Mouse (Mus musculus): ENCODE measurements at regions not wholly inside any gene's neighbourhood (a gene's known extent, or its start where the extent isn't known, plus 50 kb on each side); places are given as distances from the start of the nearest gene placed in this dataset.

DNA sequence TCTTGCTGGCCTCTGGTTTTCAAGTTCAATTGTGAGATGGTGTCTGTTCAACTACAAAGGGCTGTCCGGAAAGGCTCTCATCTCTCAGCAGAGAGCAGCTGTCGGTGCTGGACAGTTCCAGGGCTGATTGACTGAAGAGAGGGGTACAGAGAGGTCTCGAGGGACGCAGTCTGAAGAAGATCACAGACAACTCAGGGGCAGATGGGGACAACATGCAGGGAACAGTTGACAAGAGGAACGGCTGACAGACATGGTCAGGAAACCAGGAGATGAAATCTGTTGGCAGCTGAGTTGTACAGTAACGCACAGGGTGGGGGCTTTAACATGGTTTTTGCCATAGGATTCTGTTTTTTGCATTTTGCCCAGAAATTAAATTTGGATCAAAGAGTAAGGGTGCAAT lies 84.5 kb upstream of the Nectin1 start:
- no peak overlapping the region for H3K4me3 ChIP-seq (ENCODE audit: low read depth, low read length)
- no peaks in the 10 kb centered on the region for H3K27me3 ChIP-seq (ENCODE audit: insufficient read depth, low read length)
- no peak overlapping the region for H3K27ac ChIP-seq (ENCODE audit: low read depth)
- no peaks in the 10 kb centered on the region for H3K9me3 ChIP-seq (ENCODE audit: low read depth, low read length)
- ATAC-seq (ENCODE audit: insufficient read depth): no peak
- no peaks in the 10 kb centered on the region for H3K4me1 ChIP-seq (ENCODE audit: insufficient read depth)
- H3K9ac ChIP-seq: no peak overlapping the region
- TF ChIP-seq CTCF (IDR thresholded peaks at IDR 0.05; ENCODE audit: low read depth): no peak
- WGBS: 44% methylated on average over 6 of the region's 6 CpGs
- H3K4me2 ChIP-seq: no peak overlapping the region
- H3K36me3 ChIP-seq (ENCODE audit: insufficient read depth): no peaks in the 10 kb centered on the region
- DNase-seq: no peak

DNA sequence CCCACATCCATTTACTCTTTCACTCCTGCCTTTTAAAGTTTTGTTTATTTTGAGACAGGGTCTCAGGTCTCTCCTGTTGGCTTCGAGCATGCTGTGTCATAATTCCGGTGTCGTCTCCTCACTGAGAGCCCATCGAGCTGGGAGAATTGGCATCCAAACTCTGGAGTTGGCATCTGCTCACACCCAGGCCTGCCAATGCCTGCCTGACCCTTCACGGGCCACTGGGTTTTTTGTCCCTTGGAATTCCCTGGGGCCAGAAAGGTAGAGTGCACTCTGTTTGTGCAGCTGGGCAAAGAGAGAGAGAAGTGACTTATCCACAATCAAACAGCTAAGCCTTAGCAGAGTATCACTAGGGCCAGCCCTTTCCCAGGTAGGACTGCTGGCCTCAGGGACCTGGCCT lies 83.6 kb upstream of the Nectin1 start:
- no peak overlapping the region for H3K4me2 ChIP-seq
- H3K9me3 ChIP-seq (ENCODE audit: low read depth, low read length): no peaks in the 10 kb centered on the region
- no peak overlapping the region for H3K9ac ChIP-seq
- no peak for TF ChIP-seq CTCF (IDR thresholded peaks at IDR 0.05; ENCODE audit: low read depth)
- ATAC-seq (ENCODE audit: insufficient read depth) (no peak), DNase-seq (no peak)
- no peak overlapping the region for H3K4me3 ChIP-seq (ENCODE audit: low read depth, low read length)
- no peaks in the 10 kb centered on the region for H3K27me3 ChIP-seq (ENCODE audit: insufficient read depth, low read length)
- H3K36me3 ChIP-seq (ENCODE audit: insufficient read depth): no peaks in the 10 kb centered on the region
- 58% methylated on average over 5 of the region's 5 CpGs for WGBS
- no peaks in the 10 kb centered on the region for H3K4me1 ChIP-seq (ENCODE audit: insufficient read depth)
- H3K27ac ChIP-seq (ENCODE audit: low read depth): no peak overlapping the region

DNA sequence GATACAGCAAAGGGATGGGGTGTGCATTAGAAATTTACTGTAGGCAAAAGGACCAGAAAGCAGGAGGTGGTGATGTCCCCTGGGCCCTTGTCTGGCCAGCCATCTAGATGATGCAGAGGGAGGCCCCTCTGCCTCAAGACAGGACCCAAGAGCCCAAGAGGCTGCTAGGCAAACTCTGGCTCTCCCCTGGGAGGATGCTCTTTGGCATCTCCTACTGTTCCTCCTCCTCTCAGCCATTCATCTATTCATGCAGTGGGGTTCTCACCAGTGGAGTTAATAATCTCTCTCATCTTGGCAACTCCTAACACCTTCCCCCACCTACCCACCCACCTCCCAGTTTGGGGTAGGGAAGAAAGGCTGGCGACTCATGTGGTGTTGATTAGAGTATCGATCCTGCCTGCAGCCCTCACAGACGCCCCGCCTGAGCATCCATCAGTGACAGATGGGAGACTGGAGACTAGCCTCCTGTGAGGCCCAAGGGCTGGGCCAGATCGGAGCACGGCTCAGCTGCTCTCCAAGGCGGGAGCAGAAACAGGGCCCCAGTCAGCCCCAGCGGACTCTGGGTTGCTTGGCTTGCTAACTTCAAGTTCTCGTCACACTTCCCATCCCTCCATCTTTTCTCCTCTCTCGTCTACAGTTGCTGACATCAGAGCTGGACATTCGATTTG lies 82.8 kb upstream of the Nectin1 start:
- no peak for TF ChIP-seq CTCF (IDR thresholded peaks at IDR 0.05; ENCODE audit: low read depth)
- ATAC-seq (ENCODE audit: insufficient read depth) (no peak), DNase-seq (no peak)
- no peaks in the 10 kb centered on the region for H3K9me3 ChIP-seq (ENCODE audit: low read depth, low read length)
- no peak overlapping the region for H3K27ac ChIP-seq (ENCODE audit: low read depth)
- no peak overlapping the region for H3K4me2 ChIP-seq
- no peak overlapping the region for H3K9ac ChIP-seq
- H3K27me3 ChIP-seq (ENCODE audit: insufficient read depth, low read length): no peaks in the 10 kb centered on the region
- WGBS: 24% methylated on average over 11 of the region's 11 CpGs
- no peak overlapping the region for H3K4me3 ChIP-seq (ENCODE audit: low read depth, low read length)
- no peaks in the 10 kb centered on the region for H3K4me1 ChIP-seq (ENCODE audit: insufficient read depth)
- H3K36me3 ChIP-seq (ENCODE audit: insufficient read depth): no peaks in the 10 kb centered on the region

DNA sequence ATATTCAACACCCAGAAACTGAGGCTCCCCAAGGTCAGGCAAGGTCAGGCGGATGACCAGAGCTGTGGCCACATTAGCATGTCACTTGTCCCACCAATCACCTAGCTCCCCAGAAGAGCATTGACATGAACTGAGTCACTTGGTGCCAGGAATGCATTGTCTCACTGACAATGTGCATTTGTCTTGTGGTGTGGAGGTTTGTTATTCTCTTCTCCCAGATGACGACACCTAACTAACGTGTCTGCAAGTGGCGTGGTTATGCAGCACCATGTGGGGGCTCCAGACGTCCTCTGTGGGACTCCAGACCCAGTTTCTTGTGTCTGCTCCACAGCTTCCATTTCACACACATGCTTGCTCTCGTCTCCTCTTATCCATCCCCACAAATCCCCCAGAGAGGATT lies 82.1 kb upstream of the Nectin1 start:
- Histone ChIP-seq H3K9ac (no peak overlapping the region), H3K4me3 (ENCODE audit: low read depth, low read length) (no peak overlapping the region), H3K27ac (ENCODE audit: low read depth) (no peak overlapping the region), H3K27me3 (ENCODE audit: insufficient read depth, low read length) (no peaks in the 10 kb centered on the region), H3K36me3 (ENCODE audit: insufficient read depth) (no peaks in the 10 kb centered on the region), H3K4me2 (no peak overlapping the region), H3K4me1 (ENCODE audit: insufficient read depth) (no peaks in the 10 kb centered on the region), H3K9me3 (ENCODE audit: low read depth, low read length) (no peaks in the 10 kb centered on the region)
- no peak for DNase-seq
- no peak for ATAC-seq (ENCODE audit: insufficient read depth)
- 53% methylated on average over 6 of the region's 6 CpGs for WGBS
- no peak for TF ChIP-seq CTCF (IDR thresholded peaks at IDR 0.05; ENCODE audit: low read depth)

DNA sequence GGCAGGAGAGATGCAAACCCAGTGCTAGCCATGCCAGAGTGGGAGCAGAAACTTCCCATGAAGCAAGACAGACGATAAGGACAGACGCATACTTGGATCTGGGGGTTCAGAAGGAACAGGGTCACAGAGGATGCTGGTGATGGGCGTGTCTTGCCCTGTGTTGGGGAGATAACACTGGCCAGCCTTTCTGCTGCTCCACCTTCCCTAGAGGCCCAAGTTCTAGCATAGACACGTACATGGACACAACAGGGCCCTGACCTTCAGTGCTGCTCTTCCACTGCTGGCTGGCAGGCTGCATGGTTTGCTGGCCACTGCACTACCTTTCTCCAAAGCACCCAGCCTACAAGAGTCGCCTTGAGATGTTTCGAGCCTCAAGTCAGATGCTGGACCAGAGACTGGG lies 76.4 kb upstream of the Nectin1 start:
- H3K9ac ChIP-seq: no peak overlapping the region
- no peak overlapping the region for H3K4me3 ChIP-seq (ENCODE audit: low read depth, low read length)
- no peaks in the 10 kb centered on the region for H3K9me3 ChIP-seq (ENCODE audit: low read depth, low read length)
- ATAC-seq (ENCODE audit: insufficient read depth) (no peak), DNase-seq (no peak)
- no peak overlapping the region for H3K4me2 ChIP-seq
- no peaks in the 10 kb centered on the region for H3K36me3 ChIP-seq (ENCODE audit: insufficient read depth)
- no peaks in the 10 kb centered on the region for H3K27me3 ChIP-seq (ENCODE audit: insufficient read depth, low read length)
- 76% methylated on average over 6 of the region's 6 CpGs for WGBS
- TF ChIP-seq CTCF (IDR thresholded peaks at IDR 0.05; ENCODE audit: low read depth): no peak
- no peaks in the 10 kb centered on the region for H3K4me1 ChIP-seq (ENCODE audit: insufficient read depth)
- H3K27ac ChIP-seq (ENCODE audit: low read depth): no peak overlapping the region

DNA sequence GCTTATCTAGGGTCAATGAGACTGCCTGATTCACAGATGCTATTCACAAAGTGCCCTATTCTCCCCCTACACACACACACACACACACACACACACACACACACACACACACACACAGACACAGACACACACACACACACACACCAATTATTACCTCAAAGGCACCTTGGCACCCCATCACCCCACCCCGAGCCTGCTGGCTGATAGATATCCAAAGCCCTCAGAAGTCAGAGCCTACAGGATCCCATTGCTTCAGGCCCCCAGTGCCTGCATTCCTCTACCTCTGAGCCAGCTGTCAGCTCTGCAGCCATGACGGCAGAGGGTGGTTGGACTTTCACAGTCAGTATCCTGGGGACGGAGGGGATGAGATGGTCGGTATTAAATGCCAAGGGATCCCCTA lies 75.8 kb upstream of the Nectin1 start:
- whole genome bisulfite sequencing: 56% methylated on average over 4 of the region's 4 CpGs
- Histone ChIP-seq H3K27ac (ENCODE audit: low read depth) (no peak overlapping the region), H3K9ac (no peak overlapping the region), H3K36me3 (ENCODE audit: insufficient read depth) (no peaks in the 10 kb centered on the region), H3K27me3 (ENCODE audit: insufficient read depth, low read length) (no peaks in the 10 kb centered on the region), H3K4me3 (ENCODE audit: low read depth, low read length) (no peak overlapping the region), H3K9me3 (ENCODE audit: low read depth, low read length) (no peaks in the 10 kb centered on the region), H3K4me2 (no peak overlapping the region), H3K4me1 (ENCODE audit: insufficient read depth) (no peaks in the 10 kb centered on the region)
- no peak for TF ChIP-seq CTCF (IDR thresholded peaks at IDR 0.05; ENCODE audit: low read depth)
- no peak for ATAC-seq (ENCODE audit: insufficient read depth)
- DNase-seq: no peak

DNA sequence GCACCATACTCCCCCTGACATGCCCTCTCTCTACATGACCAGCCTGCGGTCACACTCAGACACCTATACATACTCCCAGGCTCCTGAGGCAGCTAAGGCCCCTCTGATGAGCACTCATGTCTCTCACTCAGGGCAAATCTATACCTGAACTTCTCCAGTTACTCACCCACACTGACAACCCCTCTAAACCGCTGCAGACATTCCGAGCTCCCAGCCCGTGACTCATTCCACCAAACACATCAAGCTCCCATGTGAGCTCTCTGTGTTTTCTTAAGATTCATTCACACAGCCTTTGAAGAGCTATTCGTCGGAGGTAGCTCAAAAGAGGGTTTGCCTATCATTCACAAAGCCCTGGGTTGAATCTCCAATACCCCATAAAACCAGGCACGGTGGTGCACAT lies 75.1 kb upstream of the Nectin1 start:
- H3K4me3 ChIP-seq (ENCODE audit: low read depth, low read length): no peak overlapping the region
- no peak for DNase-seq
- H3K4me1 ChIP-seq (ENCODE audit: insufficient read depth): no peaks in the 10 kb centered on the region
- no peak overlapping the region for H3K9ac ChIP-seq
- no peaks in the 10 kb centered on the region for H3K27me3 ChIP-seq (ENCODE audit: insufficient read depth, low read length)
- no peaks in the 10 kb centered on the region for H3K9me3 ChIP-seq (ENCODE audit: low read depth, low read length)
- no peak for TF ChIP-seq CTCF (IDR thresholded peaks at IDR 0.05; ENCODE audit: low read depth)
- no peak overlapping the region for H3K27ac ChIP-seq (ENCODE audit: low read depth)
- no peak overlapping the region for H3K4me2 ChIP-seq
- 48% methylated on average over 7 of the region's 7 CpGs for WGBS
- no peaks in the 10 kb centered on the region for H3K36me3 ChIP-seq (ENCODE audit: insufficient read depth)
- no peak for ATAC-seq (ENCODE audit: insufficient read depth)

DNA sequence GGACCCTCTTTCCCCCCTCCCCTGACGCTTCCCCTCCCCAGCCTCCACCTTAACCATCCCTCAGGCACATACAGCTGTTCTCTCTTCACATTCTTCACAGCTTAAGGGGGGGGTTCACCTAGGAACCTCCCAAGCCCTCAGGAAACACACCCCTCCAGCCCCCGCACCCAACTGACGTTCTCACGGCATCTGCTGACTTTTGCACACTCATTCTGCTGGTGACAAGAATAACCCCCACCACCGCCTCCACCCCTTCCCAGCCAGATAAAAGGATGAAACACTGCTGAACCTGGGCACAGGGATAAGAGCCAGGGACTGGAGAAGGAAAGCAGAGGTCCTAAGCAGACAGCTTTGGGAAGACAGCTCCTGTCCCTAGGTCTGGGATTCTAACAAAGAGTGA lies 73.2 kb upstream of the Nectin1 start:
- TF ChIP-seq CTCF (IDR thresholded peaks at IDR 0.05; ENCODE audit: low read depth): no peak
- Histone ChIP-seq H3K27me3 (ENCODE audit: insufficient read depth, low read length) (no peaks in the 10 kb centered on the region), H3K4me3 (ENCODE audit: low read depth, low read length) (no peak overlapping the region), H3K27ac (ENCODE audit: low read depth) (no peak overlapping the region), H3K9me3 (ENCODE audit: low read depth, low read length) (no peaks in the 10 kb centered on the region), H3K4me2 (no peak overlapping the region), H3K36me3 (ENCODE audit: insufficient read depth) (no peaks in the 10 kb centered on the region), H3K9ac (no peak overlapping the region), H3K4me1 (ENCODE audit: insufficient read depth) (no peaks in the 10 kb centered on the region)
- 57% methylated on average over 5 of the region's 5 CpGs for WGBS
- ATAC-seq (ENCODE audit: insufficient read depth): no peak
- DNase-seq: no peak

Data from lung, embryonic 14.5 days (tissue).